Mouse (Mus musculus) heart, adult 2 months (tissue): ENCODE data around the gene Usp48.

Source experiments
- CTCF ChIP-seq: fragments of 200-600 bp; IDR thresholded peaks from 2 replicates; pipeline ENCODE4 v1.8.1; 2022; ENCODE audit warnings: antibody characterized with exemption, mild to moderate bottlenecking, moderate library complexity
- EP300 ChIP-seq: fragments of 200-500 bp; IDR thresholded peaks from 2 replicates; pipeline ENCODE4 v1.6.1; 2011; ENCODE audit warnings: low read depth, low read length, control low read depth; ENCODE audit not compliant: insufficient read depth
- POLR2A ChIP-seq: fragments of 200-500 bp; IDR thresholded peaks from 2 replicates; pipeline ENCODE4 v1.6.1; 2011; ENCODE audit warnings: mild to moderate bottlenecking, low read depth, low read length, control low read depth; ENCODE audit not compliant: insufficient read depth

- no peak for TF ChIP-seq CTCF
- no peak for TF ChIP-seq POLR2A
- TF ChIP-seq EP300, result no peak
Measured at GRCm38 (mm10) chr4:137590961-137591360, 2.6 kb upstream of the Usp48 start.
